Comparison of ENCODE assay signal across 15 mouse cellular contexts in the genomic region with DNA sequence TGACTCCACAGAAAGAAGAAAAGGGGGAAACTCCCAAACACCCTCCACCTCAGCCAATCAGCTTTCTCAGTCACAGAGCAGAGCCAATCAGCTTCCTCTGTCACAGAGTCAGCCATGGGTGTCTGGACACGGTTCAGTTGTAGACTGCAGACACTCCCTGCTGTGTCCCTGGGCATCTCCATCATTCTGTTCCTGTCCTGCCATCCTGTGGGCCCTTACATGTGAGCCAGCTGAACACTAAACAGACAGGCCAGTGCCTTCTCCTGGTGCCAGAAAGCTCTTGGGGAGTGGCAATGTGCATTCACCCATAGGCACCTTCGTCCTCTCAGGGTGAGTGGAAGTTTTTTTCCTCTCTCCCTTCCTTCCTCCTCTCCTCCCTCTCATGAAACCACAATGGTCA.
A peak's percentile ranks its signal among the peaks of the same experiment; 100 is the strongest.
DNase-seq lines count a peak whose midpoint lies in the region; ATAC-seq lines count a peak whose summit lies in the region.
"Had no signal": no experiment of that assay in that cellular context is flagged by ENCODE, and none has a peak within 500 bp of the region (broad histone marks: within the 10 kb centered on the region; RNA-seq: fewer than 3 reads in every experiment).

No protein-coding gene starts in this region.

- H3K4me1 ChIP-seq in kidney, embryonic 14.5 days (ENCODE audit: control insufficient read depth, insufficient read depth, low read length): no peaks in the 10 kb centered on the region
- H3K4me1 ChIP-seq in forebrain, embryonic 11.5 days (replicated peaks; ENCODE audit: control insufficient read depth, insufficient read depth, low read length): no peaks in the 10 kb centered on the region
- peaks cover 19% of the 10 kb centered on the region for H3K4me1 ChIP-seq in forebrain, embryonic 13.5 days
- H3K4me1 ChIP-seq: liver, embryonic 13.5 days had no signal

- no peaks in the 10 kb centered on the region for H3K36me3 ChIP-seq in kidney, embryonic 14.5 days (ENCODE audit: control insufficient read depth, insufficient read depth, low read length)
- no peaks in the 10 kb centered on the region for H3K36me3 ChIP-seq in forebrain, embryonic 11.5 days (ENCODE audit: control insufficient read depth, insufficient read depth, low read length)
- no peaks in the 10 kb centered on the region for H3K36me3 ChIP-seq in forebrain, embryonic 13.5 days (ENCODE audit: poor library complexity, severe bottlenecking)
- H3K36me3 ChIP-seq: embryonic facial prominence, embryonic 12.5 days; hindbrain, embryonic 13.5 days; liver, embryonic 13.5 days had no signal

- DNase-seq in kidney, postnatal 14 days: no peak
- DNase-seq in 416B (ENCODE audit: low read depth) (peak; percentile 2), A20 (ENCODE audit: low read depth, low spot score) (peak; percentile 66)
- peak; percentile 11 for DNase-seq in embryo, embryonic 9.5 days (ENCODE audit: extremely low spot score)
- DNase-seq in forebrain, embryonic 11.5 days (ENCODE audit: low spot score): no peak
- DNase-seq: adrenal gland, adult 8-10 months; cerebellum, adult 18-20 months; liver, embryonic 13.5 days; right cerebral cortex, postnatal 4 days had no signal

- WGBS in kidney, embryonic 14.5 days: 30% methylated on average over 2 of the region's 2 CpGs
- 45% methylated on average over 2 of the region's 2 CpGs for whole genome bisulfite sequencing in forebrain, embryonic 11.5 days
- WGBS in forebrain, embryonic 13.5 days: 66% methylated on average over 2 of the region's 2 CpGs

- no peak overlapping the region; the same call in 1 of the 2 replicates for H3K4me2 ChIP-seq in kidney, embryonic 14.5 days (replicated peaks; ENCODE audit: low read depth, low read length)
- H3K4me2 ChIP-seq in forebrain, embryonic 11.5 days (ENCODE audit: low read depth, low read length, severe bottlenecking): no peak overlapping the region
- no peak overlapping the region for H3K4me2 ChIP-seq in forebrain, embryonic 13.5 days
- H3K4me2 ChIP-seq: embryonic facial prominence, embryonic 12.5 days; hindbrain, embryonic 13.5 days; liver, embryonic 13.5 days had no signal

- no peak overlapping the region for H3K9ac ChIP-seq in kidney, embryonic 14.5 days (ENCODE audit: low read depth, low read length)
- H3K9ac ChIP-seq in forebrain, embryonic 11.5 days (ENCODE audit: low read length): no peak overlapping the region
- no peak overlapping the region for H3K9ac ChIP-seq in forebrain, embryonic 13.5 days
- H3K9ac ChIP-seq: embryonic facial prominence, embryonic 12.5 days; hindbrain, embryonic 13.5 days; liver, embryonic 13.5 days had no signal

- H3K27ac ChIP-seq in kidney, embryonic 14.5 days (ENCODE audit: low read depth, low read length): no peak overlapping the region
- no peak overlapping the region for H3K27ac ChIP-seq in forebrain, embryonic 11.5 days (ENCODE audit: low read depth, low read length)
- H3K27ac ChIP-seq in forebrain, embryonic 13.5 days: no peak overlapping the region
- H3K27ac ChIP-seq: embryonic facial prominence, embryonic 12.5 days; hindbrain, embryonic 13.5 days; liver, embryonic 13.5 days had no signal

- H3K9me3 ChIP-seq in kidney, embryonic 14.5 days (ENCODE audit: control insufficient read depth, low read length): no peaks in the 10 kb centered on the region
- H3K9me3 ChIP-seq in forebrain, embryonic 11.5 days (ENCODE audit: control insufficient read depth, low read length): no peaks in the 10 kb centered on the region
- H3K9me3 ChIP-seq in forebrain, embryonic 13.5 days (replicated peaks): no peaks in the 10 kb centered on the region
- H3K9me3 ChIP-seq: embryonic facial prominence, embryonic 12.5 days; hindbrain, embryonic 13.5 days; liver, embryonic 13.5 days had no signal

- H3K27me3 ChIP-seq in kidney, embryonic 14.5 days (ENCODE audit: control insufficient read depth, insufficient read depth, low read length): no peaks in the 10 kb centered on the region
- no peaks in the 10 kb centered on the region for H3K27me3 ChIP-seq in forebrain, embryonic 11.5 days (ENCODE audit: control insufficient read depth, insufficient read depth, low read length)
- no peaks in the 10 kb centered on the region for H3K27me3 ChIP-seq in forebrain, embryonic 13.5 days
- H3K27me3 ChIP-seq: hindbrain, embryonic 13.5 days; liver, embryonic 13.5 days had no signal

- peak; percentile 95 for ATAC-seq in kidney, embryonic 14.5 days (ENCODE audit: low FRiP score, low TSS enrichment)
- no peak for ATAC-seq in forebrain, embryonic 11.5 days (replicated peaks; ENCODE audit: low FRiP score)
- no peak for ATAC-seq in forebrain, embryonic 13.5 days
- ATAC-seq: intestine, embryonic 16.5 days; lung, postnatal 0 days had no signal

- no peak overlapping the region for H3K4me3 ChIP-seq in kidney, embryonic 14.5 days (ENCODE audit: low read length)
- H3K4me3 ChIP-seq in forebrain, embryonic 11.5 days (ENCODE audit: low read depth, low read length): no peak overlapping the region
- H3K4me3 ChIP-seq in forebrain, embryonic 13.5 days: no peak overlapping the region
- H3K4me3 ChIP-seq: embryonic facial prominence, embryonic 12.5 days; hindbrain, embryonic 13.5 days; liver, embryonic 13.5 days had no signal

Comparison
In these comparisons a context has a peak if more than half of its experiments do, and no peak if none do; other contexts are left out.
1. DNase-seq: peak in 416B (single experiment), A20 (single experiment) and embryo, embryonic 9.5 days (single experiment); none in kidney, postnatal 14 days (single experiment) and forebrain, embryonic 11.5 days (single experiment).